ENCODE assay signal across 8 mouse cellular contexts in genomic region chr11:100472935-100473295, GRCm38 (mm10). TPM values are rescaled to one million over a fixed set of nuclear protein-coding genes. Genes with fewer than 3 reads are reported as not detected.
DNase-seq lines count a peak whose midpoint lies in the region; ATAC-seq and TF ChIP-seq lines count a peak whose summit lies in the region.

No protein-coding gene starts in this region.

- H3K9me3 ChIP-seq in hindbrain, embryonic 12.5 days (replicated peaks) = no peaks in the 10 kb centered on the region
- H3K9me3 ChIP-seq in megakaryocyte, embryonic 14.5 days = no peaks in the 10 kb centered on the region

- H3K36me3 ChIP-seq in heart, adult 2 months (ENCODE audit: control insufficient read depth, insufficient read depth, low read length) = peaks cover 9% of the 10 kb centered on the region
- peaks cover 22% of the 10 kb centered on the region for H3K36me3 ChIP-seq in hindbrain, embryonic 12.5 days
- peaks cover 41% of the 10 kb centered on the region for H3K36me3 ChIP-seq in megakaryocyte, embryonic 14.5 days (replicated peaks; ENCODE audit: low read length)

- peak; percentile 14 for ATAC-seq in Patski
- no peak for ATAC-seq in hindbrain, embryonic 12.5 days (ENCODE audit: low FRiP score)

- in situ Hi-C loops in Patski (cut with MboI; ENCODE audit: low pct_unique_long_range_greater_than_20kb) = no loop called here

- CTCF ChIA-PET in Patski (lab: Charles Lee) = interaction anchor here (1.3 to 1.6 kb wide), 2 partner anchors 8 to 27 kb away, joined by 3 to 4 read pairs; no protein-coding TSS in a partner anchor

- H3K27me3 ChIP-seq in heart, adult 2 months (ENCODE audit: control insufficient read depth, insufficient read depth, low read length) = no peaks in the 10 kb centered on the region
- H3K27me3 ChIP-seq in Patski = no peaks in the 10 kb centered on the region
- no peaks in the 10 kb centered on the region for H3K27me3 ChIP-seq in hindbrain, embryonic 12.5 days
- no peaks in the 10 kb centered on the region for H3K27me3 ChIP-seq in megakaryocyte, embryonic 14.5 days (replicated peaks)

- intact Hi-C loops in heart, adult 2 months (cut with DNase I) = loop anchor here (1.0 to 2.0 kb wide), 3 partner anchors 32 to 110 kb away; partner anchors contain the start of genes Klhl10 and Nt5c3b

- no peak for TF ChIP-seq EP300 in heart, adult 2 months (IDR thresholded peaks at IDR 0.05; ENCODE audit: insufficient read depth, low read depth, low read length)

- H3K4me1 ChIP-seq in heart, adult 2 months (ENCODE audit: control insufficient read depth, insufficient read depth, low read length) = peaks cover 6% of the 10 kb centered on the region
- peaks cover 22% of the 10 kb centered on the region for H3K4me1 ChIP-seq in hindbrain, embryonic 12.5 days
- H3K4me1 ChIP-seq in megakaryocyte, embryonic 14.5 days = peaks cover 36% of the 10 kb centered on the region

- no peak for DNase-seq in heart, adult 2 months
- DNase-seq in heart, adult 11 months = no peak
- no peak for DNase-seq in Patski (ENCODE audit: low read depth, low spot score)
- DNase-seq in spleen, postnatal 36 days (ENCODE audit: low spot score in 2 of 2) = no peak
- DNase-seq in c-Kit-positive CD71-positive TER-119-positive erythroid progenitor cells, embryonic 14.5 days (ENCODE audit: low spot score) = no peak
- no peak for DNase-seq in right cerebral cortex, postnatal 25 days

- 34% methylated on average over 5 of the region's 5 CpGs for WGBS in heart, adult 2 months
- WGBS in hindbrain, embryonic 12.5 days = 30% methylated on average over 5 of the region's 5 CpGs

- TF ChIP-seq CTCF in heart, adult 2 months (IDR thresholded peaks at IDR 0.05) = peak; percentile 0; the same call in 1 of the 2 replicates
- no peak for TF ChIP-seq CTCF in Patski (IDR thresholded peaks at IDR 0.05)

- no peak for TF ChIP-seq POLR2A in heart, adult 2 months (IDR thresholded peaks at IDR 0.05; ENCODE audit: insufficient read depth, low read depth, low read length)

- POLR2A ChIA-PET in Patski (lab: Charles Lee) = no interaction called here

- no peak overlapping the region for H3K9ac ChIP-seq in heart, adult 2 months (ENCODE audit: low read depth, low read length)
- no peak overlapping the region for H3K9ac ChIP-seq in hindbrain, embryonic 12.5 days

- H3K4me2 ChIP-seq in hindbrain, embryonic 12.5 days (replicated peaks) = 0 out of 2 replicates have a peak overlapping the region, but pooled peaks have one; percentile 64

- H3K79me2 ChIP-seq in heart, adult 2 months (replicated peaks; ENCODE audit: control insufficient read depth, insufficient read depth, low read length) = peaks cover 9% of the 10 kb centered on the region

- peak overlapping the region; percentile 76; the same call in 1 of the 2 replicates for H3K27ac ChIP-seq in heart, adult 2 months
- H3K27ac ChIP-seq in hindbrain, embryonic 12.5 days = no peak overlapping the region

- H3K4me3 ChIP-seq in heart, adult 2 months = peak overlapping the region; percentile 93; the same call in 1 of the 2 replicates
- peak overlapping the region; percentile 94; the same call in 1 of the 2 replicates for H3K4me3 ChIP-seq in hindbrain, embryonic 12.5 days
- H3K4me3 ChIP-seq in megakaryocyte, embryonic 14.5 days (replicated peaks) = peak overlapping the region; percentile 97

RNA-seq across cellular contexts. Expression of gene Klhl11, which starts 0.4 kb away (rescaled TPM):
- total RNA-seq in heart, adult 2 months (2021) = 1 to 10 TPM; 7.2 to 8.0 TPM
- polyA plus RNA-seq in heart, adult 2 months (2012; rRNA removed) = 3.1 and 4.4 TPM in 2 replicates
- 10.9 TPM for polyA plus RNA-seq in Patski (2021)
- polyA plus RNA-seq in hindbrain, embryonic 12.5 days (2016; fragmentation: Nextera tagmentation; extraction: Ambion mirVana) = 13.7 and 14.8 TPM in 2 replicates
- polyA plus RNA-seq in megakaryocyte, embryonic 14.5 days (2012; ENCODE audit: insufficient read depth, low replicate concordance) = 1.6 TPM in 1 of 2 replicates, not detected in the other

RNA-seq across cellular contexts. Expression of gene Klhl10, which starts 31.2 kb away (rescaled TPM):
- 1 to 10 TPM in 1 of 2 experiments, under 1 TPM in 1; 0.50 to 1.0 TPM for total RNA-seq in heart, adult 2 months (2021)
- 0.86 and 1.8 TPM in 2 replicates for polyA plus RNA-seq in heart, adult 2 months (2012; rRNA removed)
- 0.44 TPM for polyA plus RNA-seq in Patski (2021)
- 0.68 and 0.94 TPM in 2 replicates for polyA plus RNA-seq in hindbrain, embryonic 12.5 days (2016; fragmentation: Nextera tagmentation; extraction: Ambion mirVana)
- 0.56 TPM in 1 of 2 replicates, not detected in the other for polyA plus RNA-seq in megakaryocyte, embryonic 14.5 days (2012; ENCODE audit: insufficient read depth, low replicate concordance)

RNA-seq across cellular contexts. Expression of gene Nt5c3b, which starts 31.3 kb away (rescaled TPM):
- total RNA-seq in heart, adult 2 months (2021) = 10 to 100 TPM; 23.5 to 24.1 TPM
- 44.0 and 63.3 TPM in 2 replicates for polyA plus RNA-seq in heart, adult 2 months (2012; rRNA removed)
- polyA plus RNA-seq in Patski (2021) = 59.8 TPM
- polyA plus RNA-seq in hindbrain, embryonic 12.5 days (2016; fragmentation: Nextera tagmentation; extraction: Ambion mirVana) = 101 and 112 TPM in 2 replicates
- polyA plus RNA-seq in megakaryocyte, embryonic 14.5 days (2012; ENCODE audit: insufficient read depth, low replicate concordance) = 48.3 and 86.4 TPM in 2 replicates

RNA-seq across cellular contexts. Expression of gene Acly, which starts 54.9 kb away (rescaled TPM):
- total RNA-seq in heart, adult 2 months (2021) = 10 to 100 TPM; 25.5 to 34.6 TPM
- 66.5 and 74.7 TPM in 2 replicates for polyA plus RNA-seq in heart, adult 2 months (2012; rRNA removed)
- polyA plus RNA-seq in Patski (2021) = 162 TPM
- polyA plus RNA-seq in hindbrain, embryonic 12.5 days (2016; fragmentation: Nextera tagmentation; extraction: Ambion mirVana) = 348 and 359 TPM in 2 replicates
- polyA plus RNA-seq in megakaryocyte, embryonic 14.5 days (2012; ENCODE audit: insufficient read depth, low replicate concordance) = 7.2 and 21.1 TPM in 2 replicates

RNA-seq across cellular contexts. Expression of gene Fkbp10, which starts 57.4 kb away (rescaled TPM):
- 1 to 10 TPM; 7.4 to 7.5 TPM for total RNA-seq in heart, adult 2 months (2021)
- 24.8 and 35.6 TPM in 2 replicates for polyA plus RNA-seq in heart, adult 2 months (2012; rRNA removed)
- 0.10 TPM for polyA plus RNA-seq in Patski (2021)
- polyA plus RNA-seq in hindbrain, embryonic 12.5 days (2016; fragmentation: Nextera tagmentation; extraction: Ambion mirVana) = 72.5 and 75.6 TPM in 2 replicates
- polyA plus RNA-seq in megakaryocyte, embryonic 14.5 days (2012; ENCODE audit: insufficient read depth, low replicate concordance) = 0.22 TPM in 1 of 2 replicates, not detected in the other
